Mouse (Mus musculus): ENCODE results near the gene Son. TPM values are rescaled to one million over a fixed set of nuclear protein-coding genes. Genes with fewer than 3 reads are reported as not detected.

Son gene
- polyA plus RNA-seq (2014; fragmentation: Nextera tagmentation; extraction: Ambion mirVana), result 90.9 and 101 TPM in 2 replicates

- peaks cover 19% of the 10 kb centered on the region for H3K4me1 ChIP-seq (replicated peaks; ENCODE audit: control insufficient read depth, insufficient read depth, low read length)
- DNase-seq (ENCODE audit: low spot score) (peak; percentile 90), ATAC-seq (replicated peaks; ENCODE audit: low FRiP score) (peak; percentile 88)
- H3K36me3 ChIP-seq (ENCODE audit: control insufficient read depth, insufficient read depth, low read length), result peaks cover 23% of the 10 kb centered on the region
- H3K4me3 ChIP-seq (ENCODE audit: low read depth, low read length), result peak within 1 kb of the TSS; percentile 83
- H3K9me3 ChIP-seq (ENCODE audit: control insufficient read depth, low read length), result no peaks in the 10 kb centered on the region
- under 1% methylated on average over 70 of the region's 70 CpGs for WGBS
- H3K9ac ChIP-seq (ENCODE audit: low read depth, low read length), result peak within 1 kb of the TSS; percentile 96
- H3K27me3 ChIP-seq (replicated peaks; ENCODE audit: control insufficient read depth, insufficient read depth, low read length), result no peaks in the 10 kb centered on the region
- peak within 1 kb of the TSS; percentile 99 for H3K4me2 ChIP-seq
- H3K27ac ChIP-seq (ENCODE audit: low read depth, low read length), result peak within 1 kb of the TSS; percentile 99
Observed at GRCm38 (mm10) chr16:91647461-91648219, at the start of gene Son. Gene Son, plus strand, starts transcription at chr16:91647506.

DNA sequence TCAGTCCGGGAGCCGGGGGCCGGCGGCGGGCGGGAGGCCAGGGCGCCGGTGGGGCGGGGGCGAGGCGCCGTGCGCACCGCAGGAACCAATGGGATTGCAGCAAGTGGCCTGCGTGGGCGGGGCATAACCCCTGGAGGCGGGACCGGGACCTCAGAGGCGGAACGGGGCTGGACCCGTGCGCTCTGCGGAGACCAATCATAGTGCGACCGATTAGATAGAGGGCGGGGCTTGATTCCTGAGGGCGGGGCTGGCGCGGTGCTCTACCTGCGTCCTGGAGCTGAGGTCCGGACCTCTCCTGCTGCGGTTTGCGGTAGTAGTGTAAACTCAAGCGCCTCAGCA is 49.7 kb upstream of the Son start, which contains the start of gene Tmem50b:
Tmem50b (minus strand) TSS at position 129 of the 339 bp plus-strand sequence.
- ATAC-seq (replicated peaks; ENCODE audit: low FRiP score), result peak; percentile 99
- no peaks in the 10 kb centered on the region for H3K36me3 ChIP-seq (ENCODE audit: control insufficient read depth, insufficient read depth, low read length)
- H3K4me2 ChIP-seq, result peak within 1 kb of the TSS; percentile 99
- peaks cover 13% of the 10 kb centered on the region for H3K27me3 ChIP-seq (replicated peaks; ENCODE audit: control insufficient read depth, insufficient read depth, low read length)
- no peak within 1 kb of the TSS for H3K27ac ChIP-seq (ENCODE audit: low read depth, low read length)
- peak within 1 kb of the TSS; percentile 65 for H3K9ac ChIP-seq (ENCODE audit: low read depth, low read length)
- peak; percentile 98 for DNase-seq (ENCODE audit: low spot score)
- H3K4me3 ChIP-seq (ENCODE audit: low read depth, low read length), result peak within 1 kb of the TSS; percentile 77
- H3K9me3 ChIP-seq (ENCODE audit: control insufficient read depth, low read length), result no peaks in the 10 kb centered on the region
- WGBS, result 0% methylated on average over 34 of the region's 34 CpGs
- H3K4me1 ChIP-seq (replicated peaks; ENCODE audit: control insufficient read depth, insufficient read depth, low read length), result peaks cover 15% of the 10 kb centered on the region

DNA sequence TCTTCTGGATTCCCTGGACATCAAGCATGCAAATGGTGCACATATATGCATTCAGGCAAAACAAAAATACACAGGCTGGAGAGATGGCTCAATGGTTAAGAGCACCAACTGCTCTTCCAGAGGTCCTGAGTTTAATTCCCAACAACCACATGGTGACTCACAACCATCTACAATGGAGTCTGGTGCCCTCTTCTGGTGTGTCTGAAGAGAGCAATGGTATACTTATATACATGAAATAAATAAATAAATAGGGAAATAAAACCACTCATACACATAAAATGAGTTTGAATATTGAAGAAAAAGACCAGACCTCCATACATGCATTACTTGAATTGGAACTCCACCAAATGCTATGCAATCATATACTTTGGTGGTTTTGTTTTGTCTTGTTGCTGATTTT is 48.1 kb upstream of the Son start:
- H3K27ac ChIP-seq (ENCODE audit: low read depth, low read length), result no peak overlapping the region
- H3K36me3 ChIP-seq (ENCODE audit: control insufficient read depth, insufficient read depth, low read length), result no peaks in the 10 kb centered on the region
- H3K27me3 ChIP-seq (replicated peaks; ENCODE audit: control insufficient read depth, insufficient read depth, low read length), result peaks cover 13% of the 10 kb centered on the region
- H3K4me2 ChIP-seq, result no peak overlapping the region
- H3K4me3 ChIP-seq (ENCODE audit: low read depth, low read length), result no peak overlapping the region
- H3K9me3 ChIP-seq (ENCODE audit: control insufficient read depth, low read length), result no peaks in the 10 kb centered on the region
- ATAC-seq (replicated peaks; ENCODE audit: low FRiP score) (no peak), DNase-seq (ENCODE audit: low spot score) (no peak)
- no peak overlapping the region for H3K9ac ChIP-seq (ENCODE audit: low read depth, low read length)
- H3K4me1 ChIP-seq (replicated peaks; ENCODE audit: control insufficient read depth, insufficient read depth, low read length), result peaks cover 12% of the 10 kb centered on the region

DNA sequence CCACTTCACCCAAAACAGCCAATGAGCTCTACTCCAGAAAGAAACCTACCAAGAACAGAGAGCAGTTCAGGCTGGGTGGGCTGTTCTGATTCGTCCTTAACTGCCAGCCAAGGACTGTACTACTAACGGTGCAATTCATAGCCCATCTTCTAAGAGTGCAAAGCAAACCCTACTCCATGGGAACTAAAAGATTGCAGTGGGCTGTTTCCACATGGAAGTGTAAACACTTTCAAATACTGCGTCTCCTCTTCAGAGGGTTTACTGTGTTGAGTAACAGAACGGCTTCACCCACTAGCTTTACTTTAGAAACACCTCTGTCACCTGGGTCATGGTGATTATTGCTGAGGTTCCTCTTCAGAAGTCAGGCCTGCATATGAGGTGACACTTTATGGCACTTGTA is 46.2 kb upstream of the Son start:
- 67% methylated on average over 4 of the region's 4 CpGs for WGBS
- H3K4me3 ChIP-seq (ENCODE audit: low read depth, low read length), result no peak overlapping the region
- peaks cover 13% of the 10 kb centered on the region for H3K27me3 ChIP-seq (replicated peaks; ENCODE audit: control insufficient read depth, insufficient read depth, low read length)
- H3K4me2 ChIP-seq, result no peak overlapping the region
- no peak overlapping the region for H3K27ac ChIP-seq (ENCODE audit: low read depth, low read length)
- H3K9ac ChIP-seq (ENCODE audit: low read depth, low read length), result no peak overlapping the region
- DNase-seq (ENCODE audit: low spot score), result no peak
- no peak for ATAC-seq (replicated peaks; ENCODE audit: low FRiP score)
- peaks cover 12% of the 10 kb centered on the region for H3K4me1 ChIP-seq (replicated peaks; ENCODE audit: control insufficient read depth, insufficient read depth, low read length)
- H3K36me3 ChIP-seq (ENCODE audit: control insufficient read depth, insufficient read depth, low read length), result no peaks in the 10 kb centered on the region
- H3K9me3 ChIP-seq (ENCODE audit: control insufficient read depth, low read length), result no peaks in the 10 kb centered on the region

DNA sequence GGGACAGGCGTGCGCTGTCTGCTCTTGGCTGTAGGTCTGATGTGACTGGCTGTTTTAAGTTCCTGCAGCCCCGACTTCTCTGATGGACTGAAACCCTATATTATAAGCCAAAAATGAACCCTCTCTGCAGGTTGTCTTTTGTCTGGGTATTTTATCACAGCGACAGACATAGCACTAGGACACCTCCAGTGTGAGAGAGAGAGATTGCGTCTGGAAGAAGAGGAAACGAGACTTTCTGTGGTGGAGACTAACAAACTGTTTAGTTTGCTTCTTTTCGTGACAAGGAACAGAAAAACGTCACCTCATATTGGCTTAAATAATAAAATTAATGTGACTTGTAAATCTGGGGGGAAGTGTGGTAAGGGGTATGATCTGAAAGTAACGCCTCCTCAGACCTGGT is 45.6 kb upstream of the Son start:
- Histone ChIP-seq H3K9ac (ENCODE audit: low read depth, low read length) (no peak overlapping the region), H3K4me1 (replicated peaks; ENCODE audit: control insufficient read depth, insufficient read depth, low read length) (peaks cover 8% of the 10 kb centered on the region), H3K27ac (ENCODE audit: low read depth, low read length) (no peak overlapping the region), H3K9me3 (ENCODE audit: control insufficient read depth, low read length) (no peaks in the 10 kb centered on the region), H3K27me3 (replicated peaks; ENCODE audit: control insufficient read depth, insufficient read depth, low read length) (peaks cover 11% of the 10 kb centered on the region), H3K4me2 (no peak overlapping the region), H3K36me3 (ENCODE audit: control insufficient read depth, insufficient read depth, low read length) (no peaks in the 10 kb centered on the region), H3K4me3 (ENCODE audit: low read depth, low read length) (no peak overlapping the region)
- DNase-seq (ENCODE audit: low spot score), result no peak
- no peak for ATAC-seq (replicated peaks; ENCODE audit: low FRiP score)
- WGBS, result 62% methylated on average over 9 of the region's 9 CpGs

- no peak for ATAC-seq (replicated peaks; ENCODE audit: low FRiP score)
- no peak for DNase-seq (ENCODE audit: low spot score)
- no peak overlapping the region for H3K4me2 ChIP-seq
- 0 out of 2 replicates have a peak, but pooled peaks cover 5% of the 10 kb centered on the region for H3K27me3 ChIP-seq (replicated peaks; ENCODE audit: control insufficient read depth, insufficient read depth, low read length)
- WGBS, result 85% methylated on average over 6 of the region's 6 CpGs
- no peak overlapping the region for H3K27ac ChIP-seq (ENCODE audit: low read depth, low read length)
- no peak overlapping the region for H3K4me3 ChIP-seq (ENCODE audit: low read depth, low read length)
- no peaks in the 10 kb centered on the region for H3K36me3 ChIP-seq (ENCODE audit: control insufficient read depth, insufficient read depth, low read length)
- H3K4me1 ChIP-seq (replicated peaks; ENCODE audit: control insufficient read depth, insufficient read depth, low read length), result 0 out of 2 replicates have a peak, but pooled peaks cover 4% of the 10 kb centered on the region
- no peak overlapping the region for H3K9ac ChIP-seq (ENCODE audit: low read depth, low read length)
- H3K9me3 ChIP-seq (ENCODE audit: control insufficient read depth, low read length), result no peaks in the 10 kb centered on the region
Observed at GRCm38 (mm10) chr16:91605156-91605555, 42.1 kb upstream of the Son start.

- ATAC-seq (replicated peaks; ENCODE audit: low FRiP score) (no peak), DNase-seq (ENCODE audit: low spot score) (no peak)
- Histone ChIP-seq H3K9me3 (ENCODE audit: control insufficient read depth, low read length) (no peaks in the 10 kb centered on the region), H3K4me2 (no peak overlapping the region), H3K27ac (ENCODE audit: low read depth, low read length) (no peak overlapping the region), H3K4me1 (replicated peaks; ENCODE audit: control insufficient read depth, insufficient read depth, low read length) (no peaks in the 10 kb centered on the region), H3K27me3 (replicated peaks; ENCODE audit: control insufficient read depth, insufficient read depth, low read length) (no peaks in the 10 kb centered on the region), H3K4me3 (ENCODE audit: low read depth, low read length) (no peak overlapping the region), H3K9ac (ENCODE audit: low read depth, low read length) (no peak overlapping the region), H3K36me3 (ENCODE audit: control insufficient read depth, insufficient read depth, low read length) (no peaks in the 10 kb centered on the region)
- WGBS, result 77% methylated on average over 8 of the region's 8 CpGs
Observed at GRCm38 (mm10) chr16:91606958-91607357, 40.3 kb upstream of the Son start.

DNA sequence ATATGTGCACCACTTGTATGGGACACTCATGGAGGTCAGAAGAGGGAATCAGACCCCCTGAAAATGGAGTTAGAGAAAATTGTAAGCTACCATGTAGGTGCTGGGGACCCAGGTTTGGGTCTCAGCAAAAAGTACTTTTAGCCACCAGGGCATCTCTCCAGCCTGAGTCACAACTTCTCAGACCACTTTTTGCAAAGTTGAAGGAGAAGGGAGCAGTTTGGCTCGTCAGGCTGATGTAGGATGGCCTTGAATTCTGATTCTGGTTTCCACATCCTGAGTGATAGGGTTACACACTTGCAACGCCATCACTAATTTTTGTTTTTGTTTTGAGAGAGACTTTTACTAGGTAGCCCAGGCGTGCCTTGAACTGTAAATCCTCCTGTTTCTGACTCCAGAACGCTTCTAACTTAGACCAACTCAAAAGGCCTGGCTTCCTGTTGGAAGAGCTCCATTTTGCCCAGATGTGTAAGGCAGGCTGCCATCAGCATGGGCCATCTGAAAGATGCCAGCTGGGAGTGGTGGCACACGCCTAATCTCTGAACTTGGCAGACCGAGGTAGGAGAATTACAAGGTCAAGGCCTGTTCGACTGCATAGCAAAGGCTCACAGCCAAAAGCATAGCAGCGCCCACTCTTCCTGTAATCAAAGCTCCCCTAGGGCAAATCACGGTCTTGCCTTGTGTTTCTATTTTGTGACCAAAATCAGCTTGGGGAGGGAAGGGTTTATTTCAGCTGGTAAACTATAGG is 37.6 kb upstream of the Son start:
- H3K4me3 ChIP-seq (ENCODE audit: low read depth, low read length), result no peak overlapping the region
- H3K4me1 ChIP-seq (replicated peaks; ENCODE audit: control insufficient read depth, insufficient read depth, low read length), result no peaks in the 10 kb centered on the region
- H3K27me3 ChIP-seq (replicated peaks; ENCODE audit: control insufficient read depth, insufficient read depth, low read length), result no peaks in the 10 kb centered on the region
- WGBS, result 73% methylated on average over 9 of the region's 9 CpGs
- no peak overlapping the region for H3K4me2 ChIP-seq
- DNase-seq (ENCODE audit: low spot score), result no peak
- ATAC-seq (replicated peaks; ENCODE audit: low FRiP score), result no peak
- H3K36me3 ChIP-seq (ENCODE audit: control insufficient read depth, insufficient read depth, low read length), result no peaks in the 10 kb centered on the region
- no peak overlapping the region for H3K9ac ChIP-seq (ENCODE audit: low read depth, low read length)
- no peak overlapping the region for H3K27ac ChIP-seq (ENCODE audit: low read depth, low read length)
- no peaks in the 10 kb centered on the region for H3K9me3 ChIP-seq (ENCODE audit: control insufficient read depth, low read length)

All from liver, embryonic 11.5 days (tissue).